Mouse (Mus musculus): ENCODE results near the gene Fto. TPM values are rescaled to one million over a fixed set of nuclear protein-coding genes. Genes with fewer than 3 reads are reported as not detected.
A peak's percentile ranks its signal among the peaks of the same experiment; 100 is the strongest.

Gene Fto
- total RNA-seq, 2 experiments from 2014 or later: 81.2 to 87.6 TPM

GRCm38 (mm10) chr8:91648776-91649175, 335.5 kb downstream of the Fto start:
- no peak for DNase-seq (ENCODE audit: low spot score)

- peak; percentile 33 for DNase-seq (ENCODE audit: low spot score)
These were observed 340.2 kb downstream of the Fto start for GRCm38 (mm10) chr8:91653561-91653960.

DNA sequence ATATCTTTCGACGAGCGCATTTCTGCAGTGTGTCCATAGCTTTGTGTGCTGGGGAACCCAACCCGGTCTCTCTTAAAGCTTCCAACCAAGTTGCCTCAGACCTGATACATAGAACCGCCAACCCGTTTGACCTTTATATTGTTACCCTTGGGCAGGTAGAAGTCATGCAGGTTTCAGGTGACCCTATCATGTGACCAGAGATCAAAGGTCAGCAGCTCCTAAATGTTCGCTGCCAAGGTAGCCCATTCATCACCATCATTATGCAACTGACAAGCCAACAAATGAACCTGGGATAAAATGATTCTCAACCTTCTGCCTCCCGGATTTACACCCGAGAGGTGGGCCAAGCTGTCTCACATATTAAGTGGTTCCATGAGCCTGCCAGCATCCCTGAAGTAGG, 344.1 kb downstream of the Fto start:
- no peak for DNase-seq (ENCODE audit: low spot score)

DNA sequence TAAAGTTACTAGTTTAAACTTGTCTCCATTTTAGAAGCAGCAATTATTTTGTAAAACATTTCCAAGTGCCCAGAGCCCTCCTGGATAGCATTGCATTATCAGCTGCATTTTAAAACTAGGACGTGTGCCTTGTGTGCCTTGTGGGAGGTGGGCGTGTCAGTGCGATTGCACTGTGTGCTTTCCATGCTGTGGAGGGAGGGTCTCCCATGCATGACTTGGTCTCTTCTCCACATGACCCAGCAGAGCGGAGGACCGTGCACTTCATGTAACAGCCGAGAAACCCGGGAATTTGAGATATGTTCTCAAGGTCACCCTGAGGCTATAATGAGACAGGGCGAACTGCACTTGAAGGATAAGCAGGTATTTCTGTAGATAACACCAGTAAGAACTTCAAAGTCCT, 347.6 kb downstream of the Fto start:
- DNase-seq (ENCODE audit: low spot score): no peak

DNA sequence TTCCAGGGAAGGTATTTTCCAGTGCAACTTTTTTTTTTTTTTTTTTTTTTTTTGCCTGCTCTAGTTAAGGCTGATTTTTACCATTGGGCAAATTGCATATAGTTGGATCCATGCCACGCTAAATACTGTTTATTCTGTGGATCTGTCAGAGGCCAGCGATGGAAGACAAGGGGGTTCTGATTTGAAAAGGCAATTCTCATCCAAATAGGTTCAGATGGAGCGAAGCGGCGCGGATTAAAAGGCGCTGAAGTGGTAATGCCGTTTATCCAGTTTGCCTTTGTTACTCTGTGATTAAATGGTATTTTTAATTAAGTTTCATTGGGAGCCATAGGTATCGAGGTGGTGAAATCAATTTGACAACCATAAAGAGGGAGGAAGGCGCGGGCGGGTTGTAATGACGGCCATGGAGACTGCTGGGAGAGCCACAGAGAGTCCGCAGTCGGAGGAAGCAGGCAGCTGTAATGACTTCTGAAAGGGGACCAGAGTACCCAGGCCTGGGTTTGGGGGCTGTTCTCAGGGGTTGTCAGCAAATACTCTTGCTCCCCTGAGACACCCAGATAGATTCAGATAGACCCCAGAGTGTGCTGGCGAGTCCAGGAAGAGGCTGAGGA, 356.2 kb downstream of the Fto start:
- DNase-seq (ENCODE audit: low spot score): no peak

- no peak for DNase-seq (ENCODE audit: low spot score)
These were observed 363.6 kb downstream of the Fto start for GRCm38 (mm10) chr8:91676928-91677327.

- DNase-seq (ENCODE audit: low spot score): no peak
These were observed 366.1 kb downstream of the Fto start for GRCm38 (mm10) chr8:91679451-91679850.

GRCm38 (mm10) chr8:91680125-91680524, 366.8 kb downstream of the Fto start:
- no peak for DNase-seq (ENCODE audit: low spot score)

DNA sequence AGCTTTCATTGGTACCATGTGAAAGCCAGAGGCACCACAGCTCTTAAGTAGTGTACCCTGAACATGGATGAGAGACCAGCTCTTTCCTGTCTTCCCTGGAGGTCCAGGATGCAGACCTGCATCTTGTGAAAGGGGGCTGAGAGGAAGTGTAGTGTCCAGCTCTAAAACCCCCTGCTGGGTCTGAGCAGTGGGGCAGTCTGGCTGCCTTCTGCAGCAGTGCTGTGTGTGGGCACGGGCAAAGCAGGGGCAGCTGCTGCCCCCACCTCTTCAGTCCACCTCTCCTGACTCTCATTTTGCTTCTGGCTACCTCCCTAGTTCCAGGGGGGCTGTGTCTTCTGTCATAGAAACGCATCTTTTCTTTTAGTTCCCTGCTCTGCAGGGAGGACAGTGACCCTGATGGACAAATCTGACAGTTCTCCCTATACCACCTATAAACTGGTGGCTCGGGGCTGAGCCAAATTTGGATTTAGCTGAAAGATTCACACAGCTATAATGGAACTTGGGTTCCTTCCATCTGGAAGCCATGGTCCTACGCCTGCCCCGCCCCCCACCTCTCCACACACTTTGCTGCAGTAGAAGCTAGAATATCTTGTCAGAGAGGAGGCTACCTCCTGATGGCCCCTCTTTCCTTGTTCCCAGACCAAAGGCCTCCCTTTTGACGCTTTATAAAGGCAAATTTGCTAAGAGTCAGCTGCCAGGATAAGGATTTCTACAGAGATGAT, 371.4 kb downstream of the Fto start:
- no peak for DNase-seq (ENCODE audit: low spot score)

- DNase-seq (ENCODE audit: low spot score): peak; percentile 4
These were observed 372.1 kb downstream of the Fto start for GRCm38 (mm10) chr8:91685408-91685807.

GRCm38 (mm10) chr8:91692056-91692721, 378.9 kb downstream of the Fto start:
- DNase-seq (ENCODE audit: low spot score): no peak

DNA sequence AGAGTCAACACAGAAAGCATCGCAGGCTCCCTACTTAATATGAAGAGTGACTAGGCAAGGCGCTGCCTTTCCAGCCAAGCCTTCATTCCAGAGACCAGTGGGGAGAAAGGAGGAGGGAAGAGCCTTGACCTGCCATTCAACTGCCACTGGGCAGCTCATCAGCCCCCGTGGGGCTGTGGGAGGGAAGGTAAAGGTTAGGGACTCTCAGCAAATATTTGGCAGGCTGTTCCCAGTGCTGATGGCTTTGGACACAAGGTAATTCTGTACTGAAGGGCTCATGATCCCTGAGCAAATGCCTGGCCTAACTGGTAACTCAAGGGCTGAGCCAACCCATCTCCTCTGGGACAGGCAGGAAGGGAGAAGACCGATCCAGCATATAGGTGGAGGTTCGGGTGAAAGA, 393.2 kb downstream of the Fto start:
- DNase-seq (ENCODE audit: low spot score): no peak

- no peak for DNase-seq (ENCODE audit: low spot score)
These were observed 395.3 kb downstream of the Fto start for GRCm38 (mm10) chr8:91708661-91709060.

- no peak for DNase-seq (ENCODE audit: low spot score)
These were observed 396.4 kb downstream of the Fto start for GRCm38 (mm10) chr8:91709768-91710167.

- no peak for DNase-seq (ENCODE audit: low spot score)
These were observed 397.9 kb downstream of the Fto start for GRCm38 (mm10) chr8:91711202-91711601.

DNA sequence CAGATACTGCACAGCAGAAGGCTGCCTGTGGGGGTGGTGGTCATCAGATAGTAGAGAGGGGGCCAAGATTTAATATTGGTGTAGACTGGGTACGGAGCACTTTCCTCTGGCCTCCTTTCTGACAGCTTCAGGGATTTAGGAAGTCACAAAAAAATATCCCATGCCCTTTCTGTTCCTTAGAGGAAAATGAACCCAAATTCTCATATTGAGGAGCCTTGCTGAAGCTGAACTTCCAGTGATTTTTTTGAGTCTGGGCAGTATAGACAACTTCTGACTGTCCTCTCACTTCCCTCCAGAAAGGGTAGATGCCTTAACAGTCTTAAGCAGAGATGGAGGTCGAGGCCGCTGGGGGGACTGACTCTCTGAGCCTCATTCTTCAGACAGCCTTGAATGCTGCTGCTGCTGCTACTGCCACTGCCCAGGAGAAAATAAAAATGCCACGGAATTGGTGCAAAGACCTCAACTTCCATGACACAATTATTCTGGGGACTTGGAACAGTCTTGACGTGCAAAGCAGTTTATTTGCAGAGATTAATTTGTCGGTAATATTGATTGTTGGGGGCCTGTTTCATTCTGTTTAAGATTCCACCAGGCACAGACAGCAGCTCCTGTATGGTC, 398.8 kb downstream of the Fto start:
- no peak for DNase-seq (ENCODE audit: low spot score)

DNA sequence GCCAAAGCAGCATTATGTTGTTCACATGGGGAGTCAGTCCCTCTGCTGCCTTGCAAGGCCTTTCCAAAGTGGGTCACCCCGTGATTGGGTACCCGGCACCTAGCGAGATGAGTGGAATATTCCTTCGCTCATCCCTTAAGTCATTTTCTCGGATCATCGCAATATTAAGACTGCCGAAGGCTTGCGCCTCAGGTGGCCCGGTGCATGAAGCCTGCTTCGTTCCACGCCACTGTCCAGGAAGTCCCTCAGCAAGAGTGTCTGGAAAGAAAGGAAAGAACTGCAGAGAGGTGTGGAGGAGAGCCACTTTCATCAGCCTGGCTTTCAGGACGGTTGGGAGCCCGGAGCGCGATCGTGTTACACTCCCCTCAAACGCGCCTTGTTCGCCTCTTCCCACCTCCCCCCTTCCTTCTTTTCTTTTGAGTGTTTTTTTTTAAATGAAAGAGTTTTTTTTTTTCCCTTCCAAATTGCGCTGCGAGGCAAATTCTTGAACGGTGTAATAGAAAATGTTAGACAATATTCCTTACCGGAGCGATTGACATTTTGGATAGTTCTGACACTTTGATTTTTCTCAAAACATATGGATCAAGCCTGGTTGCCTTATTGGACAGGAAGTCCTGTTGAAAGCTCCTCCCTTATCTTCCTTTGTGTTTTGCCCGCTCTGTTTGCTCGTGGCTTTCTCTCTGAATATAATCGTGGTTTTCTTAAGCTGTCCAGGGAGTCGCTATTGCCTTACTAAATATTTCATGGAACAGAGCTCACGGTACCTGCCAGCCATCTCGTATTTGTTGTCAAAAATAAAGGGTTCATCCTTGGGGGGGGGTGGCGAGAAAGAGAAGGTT, 399.6 kb downstream of the Fto start:
- DNase-seq (ENCODE audit: low spot score): no peak

GRCm38 (mm10) chr8:91713677-91714312, 400.5 kb downstream of the Fto start:
- no peak for DNase-seq (ENCODE audit: low spot score)

DNA sequence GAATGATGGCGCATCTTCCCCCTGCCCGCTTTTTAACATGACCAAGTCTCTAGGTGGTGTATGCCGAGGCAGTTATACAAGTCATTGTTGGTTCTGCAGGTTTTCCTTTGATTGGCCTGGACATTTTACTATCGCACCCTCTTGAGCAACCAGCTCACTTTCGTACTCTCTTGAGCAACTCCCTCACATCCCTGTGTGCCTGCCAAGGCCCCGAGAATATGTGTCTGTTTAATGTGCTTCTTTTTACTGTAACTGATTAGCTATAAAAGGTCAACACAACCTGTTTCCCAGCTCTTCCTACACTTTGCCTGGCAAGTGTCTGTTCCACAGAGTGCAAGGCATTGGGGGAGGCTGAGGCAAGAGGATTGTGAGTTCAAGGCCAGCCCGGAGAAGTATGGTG, 401.4 kb downstream of the Fto start:
- DNase-seq (ENCODE audit: low spot score): no peak

- DNase-seq (ENCODE audit: low spot score): no peak
These were observed 402.2 kb downstream of the Fto start for GRCm38 (mm10) chr8:91715387-91716085.
